Mouse (Mus musculus) bone marrow macrophage, adult 2 months (primary cell): ENCODE data around the gene Tmub2.

Experiments used
- CTCF ChIP-seq: IDR thresholded peaks from 2 replicates; pipeline ENCODE4 v1.5.1; 2012; ENCODE audit warnings: low read depth, mild to moderate bottlenecking, low read length, moderate library complexity
- POLR2A ChIP-seq: IDR thresholded peaks from 2 replicates; pipeline ENCODE4 v1.6.1; 2012; ENCODE audit warnings: mild to moderate bottlenecking, low read depth, low read length, borderline replicate concordance

GRCm38 (mm10) chr11:102334010-102334409, 49.3 kb downstream of the Tmub2 start:
- TF ChIP-seq CTCF = no peak
- no peak for TF ChIP-seq POLR2A
